ENCODE assay signal across 10 mouse cellular contexts in genomic region chr4:139216566-139216965, GRCm38 (mm10). TPM values are rescaled to one million over a fixed set of nuclear protein-coding genes. Genes with fewer than 3 reads are reported as not detected.
DNase-seq lines count a peak whose midpoint lies in the region; ATAC-seq and TF ChIP-seq lines count a peak whose summit lies in the region.
"Had no signal": no experiment of that assay in that cellular context is flagged by ENCODE, and none has a peak within 500 bp of the region (broad histone marks: within the 10 kb centered on the region; RNA-seq: fewer than 3 reads in every experiment).

No protein-coding gene starts in this region.

- H3K4me1 ChIP-seq in lung, postnatal 0 days (ENCODE audit: insufficient read depth, low read depth, low read length), result peaks cover 26% of the 10 kb centered on the region
- H3K4me1 ChIP-seq in lung, adult 2 months (ENCODE audit: control insufficient read depth, insufficient read depth, low read length), result peaks cover 49% of the 10 kb centered on the region
- peaks cover 85% of the 10 kb centered on the region for H3K4me1 ChIP-seq in embryonic facial prominence, embryonic 13.5 days
- H3K4me1 ChIP-seq in liver, postnatal 0 days (ENCODE audit: insufficient read depth), result peaks cover 4% of the 10 kb centered on the region
- H3K4me1 ChIP-seq in liver, embryonic 12.5 days, result peaks cover 61% of the 10 kb centered on the region

- peak; percentile 21; the same call in 1 of the 2 replicates for TF ChIP-seq CTCF in lung, postnatal 0 days (IDR thresholded peaks at IDR 0.05)
- no peak for TF ChIP-seq CTCF in lung, adult 2 months (IDR thresholded peaks at IDR 0.05; ENCODE audit: insufficient read depth, low read length)
- no peak for TF ChIP-seq CTCF in liver, postnatal 0 days (IDR thresholded peaks at IDR 0.05; ENCODE audit: low read depth)

- peaks cover 100% of the 10 kb centered on the region for H3K79me2 ChIP-seq in macrophage (ENCODE audit: inconsistent target)

- no peak overlapping the region for H3K4me3 ChIP-seq in lung, postnatal 0 days (ENCODE audit: low read depth, low read length)
- H3K4me3 ChIP-seq in lung, adult 2 months (replicated peaks; ENCODE audit: extremely low read depth, low read depth, low read length), result no peak overlapping the region
- H3K4me3 ChIP-seq in embryonic facial prominence, embryonic 13.5 days, result no peak overlapping the region
- no peak overlapping the region for H3K4me3 ChIP-seq in macrophage (ENCODE audit: inconsistent target)
- H3K4me3 ChIP-seq in liver, postnatal 0 days (ENCODE audit: low read depth, low read length), result no peak overlapping the region
- no peak overlapping the region for H3K4me3 ChIP-seq in liver, embryonic 12.5 days
- H3K4me3 ChIP-seq: hindbrain, embryonic 15.5 days; liver, embryonic 15.5 days had no signal

- H3K27me3 ChIP-seq in lung, postnatal 0 days (replicated peaks; ENCODE audit: insufficient read depth, low read length), result no peaks in the 10 kb centered on the region
- H3K27me3 ChIP-seq in embryonic facial prominence, embryonic 13.5 days, result no peaks in the 10 kb centered on the region
- no peaks in the 10 kb centered on the region for H3K27me3 ChIP-seq in liver, postnatal 0 days (ENCODE audit: insufficient read depth, low read length)
- no peaks in the 10 kb centered on the region for H3K27me3 ChIP-seq in liver, embryonic 12.5 days (replicated peaks)
- H3K27me3 ChIP-seq: hindbrain, embryonic 15.5 days; liver, embryonic 15.5 days had no signal

- 58% methylated on average over 9 of the region's 9 CpGs for WGBS in lung, postnatal 0 days
- WGBS in lung, adult 2 months, result 54% methylated on average over 9 of the region's 9 CpGs
- WGBS in embryonic facial prominence, embryonic 13.5 days, result 29% methylated on average over 9 of the region's 9 CpGs
- WGBS in macrophage (ENCODE audit: missing documents), result 65% methylated on average over 9 of the region's 9 CpGs
- 80% methylated on average over 9 of the region's 9 CpGs for WGBS in liver, postnatal 0 days (ENCODE audit: insufficient replicate concordance)
- 79% methylated on average over 9 of the region's 9 CpGs for WGBS in liver, embryonic 12.5 days (ENCODE audit: insufficient replicate concordance)

- H3K36me3 ChIP-seq in lung, postnatal 0 days (ENCODE audit: insufficient read depth, low read length), result peaks cover 5% of the 10 kb centered on the region; the same call in 1 of the 2 replicates
- H3K36me3 ChIP-seq in embryonic facial prominence, embryonic 13.5 days, result 0 out of 2 replicates have a peak, but pooled peaks cover 3% of the 10 kb centered on the region
- H3K36me3 ChIP-seq in macrophage (ENCODE audit: inconsistent target), result no peaks in the 10 kb centered on the region
- peaks cover 2% of the 10 kb centered on the region; the same call in 1 of the 2 replicates for H3K36me3 ChIP-seq in liver, postnatal 0 days (replicated peaks; ENCODE audit: insufficient read depth, low read length)
- H3K36me3 ChIP-seq in liver, embryonic 12.5 days, result peaks cover 35% of the 10 kb centered on the region
- H3K36me3 ChIP-seq: hindbrain, embryonic 15.5 days had no signal

- no peak for TF ChIP-seq POLR2A in lung, adult 2 months (IDR thresholded peaks at IDR 0.05; ENCODE audit: borderline replicate concordance, extremely low read depth, low read depth, low read length)

- TF ChIP-seq EP300 in lung, postnatal 0 days (IDR thresholded peaks at IDR 0.05), result no peak
- no peak for TF ChIP-seq EP300 in liver, postnatal 0 days (IDR thresholded peaks at IDR 0.05; ENCODE audit: low read depth)

- no peak overlapping the region for H3K4me2 ChIP-seq in lung, postnatal 0 days (replicated peaks; ENCODE audit: low read depth, low read length)
- H3K4me2 ChIP-seq in embryonic facial prominence, embryonic 13.5 days, result peak overlapping the region; percentile 20; the same call in 1 of the 2 replicates
- no peak overlapping the region for H3K4me2 ChIP-seq in liver, postnatal 0 days (ENCODE audit: low read depth, low read length)
- H3K4me2 ChIP-seq in liver, embryonic 12.5 days, result no peak overlapping the region
- H3K4me2 ChIP-seq: hindbrain, embryonic 15.5 days; liver, embryonic 15.5 days had no signal

- peak; percentile 46 for ATAC-seq in lung, postnatal 0 days
- no peak for ATAC-seq in embryonic facial prominence, embryonic 13.5 days (ENCODE audit: insufficient number of reproducible peaks, insufficient read depth, low FRiP score, low TSS enrichment, low read depth)
- no peak for ATAC-seq in liver, postnatal 0 days
- no peak for ATAC-seq in liver, embryonic 12.5 days

- peak; percentile 49 for DNase-seq in lung, postnatal 0 days (ENCODE audit: low spot score)
- no peak for DNase-seq in lung, adult 2 months
- peak; percentile 61 for DNase-seq in adrenal gland, postnatal 10 days
- no peak for DNase-seq in cerebellum, postnatal 4 days (ENCODE audit: low spot score in 2 of 2)
- no peak for DNase-seq in liver, postnatal 0 days

- H3K9me3 ChIP-seq in lung, postnatal 0 days (ENCODE audit: low read length), result no peaks in the 10 kb centered on the region
- no peaks in the 10 kb centered on the region for H3K9me3 ChIP-seq in embryonic facial prominence, embryonic 13.5 days
- H3K9me3 ChIP-seq in liver, postnatal 0 days (ENCODE audit: low read length), result no peaks in the 10 kb centered on the region
- H3K9me3 ChIP-seq in liver, embryonic 12.5 days (replicated peaks), result no peaks in the 10 kb centered on the region
- H3K9me3 ChIP-seq: hindbrain, embryonic 15.5 days; liver, embryonic 15.5 days had no signal

- H3K27ac ChIP-seq in lung, postnatal 0 days (ENCODE audit: low read length), result no peak overlapping the region
- peak overlapping the region; percentile 76 for H3K27ac ChIP-seq in embryonic facial prominence, embryonic 13.5 days
- H3K27ac ChIP-seq in macrophage, result peak overlapping the region; percentile 4; the same call in 1 of the 2 replicates
- H3K27ac ChIP-seq in liver, postnatal 0 days (ENCODE audit: low read depth), result no peak overlapping the region
- no peak overlapping the region for H3K27ac ChIP-seq in liver, embryonic 12.5 days
- H3K27ac ChIP-seq: hindbrain, embryonic 15.5 days; liver, embryonic 15.5 days had no signal

- no peak overlapping the region for H3K9ac ChIP-seq in lung, postnatal 0 days (replicated peaks; ENCODE audit: low read depth)
- 0 out of 2 replicates have a peak overlapping the region, but pooled peaks have one; percentile 37 for H3K9ac ChIP-seq in embryonic facial prominence, embryonic 13.5 days
- H3K9ac ChIP-seq in liver, postnatal 0 days (replicated peaks), result no peak overlapping the region
- no peak overlapping the region for H3K9ac ChIP-seq in liver, embryonic 12.5 days
- H3K9ac ChIP-seq: hindbrain, embryonic 15.5 days; liver, embryonic 15.5 days had no signal

RNA-seq across cellular contexts. Expression of gene Capzb, which starts 23.9 kb away (rescaled TPM):
- polyA plus RNA-seq in lung, postnatal 0 days (2015; fragmentation: Nextera tagmentation; extraction: Ambion mirVana), result 401 and 408 TPM in 2 replicates
- polyA plus RNA-seq in lung, adult 2 months (2012; rRNA removed), result 152 and 172 TPM in 2 replicates
- 100 to 1,000 TPM; 323 to 342 TPM for total RNA-seq in adrenal gland, postnatal 10 days (2021)
- polyA plus RNA-seq in embryonic facial prominence, embryonic 13.5 days (2015; fragmentation: Nextera tagmentation; extraction: Ambion mirVana), result 396 and 424 TPM in 2 replicates
- total RNA-seq in macrophage (2018; cell fraction: chromatin; rRNA removed), result 100 to 1,000 TPM; 159 to 332 (median 238) TPM
- 100 to 1,000 TPM; 379 to 591 (median 456) TPM for total RNA-seq in macrophage (2018; cell fraction: cytosol; rRNA removed)
- total RNA-seq in macrophage (2018; cell fraction: nucleus; rRNA removed), result 100 to 1,000 TPM; 176 to 252 (median 211) TPM
- 485 to 769 TPM (median 513 TPM) in 3 replicates for polyA plus RNA-seq in macrophage (2018)
- 136 and 143 TPM in 2 replicates for polyA plus RNA-seq in liver, postnatal 0 days (2015; fragmentation: Nextera tagmentation; extraction: Ambion mirVana)
- polyA plus RNA-seq in liver, embryonic 12.5 days (2016; fragmentation: Nextera tagmentation; extraction: Ambion mirVana), result 208 and 209 TPM in 2 replicates

Comparison
In these comparisons a context has a peak if more than half of its experiments do, and no peak if none do; other contexts are left out.
1. DNase-seq: peak in lung, postnatal 0 days (single experiment) and adrenal gland, postnatal 10 days (single experiment); none in lung, adult 2 months (single experiment), cerebellum, postnatal 4 days (0 of 2) and liver, postnatal 0 days (single experiment).
2. H3K27ac ChIP-seq: peak in embryonic facial prominence, embryonic 13.5 days (single experiment) and macrophage (single experiment); none in lung, postnatal 0 days (single experiment), liver, postnatal 0 days (single experiment) and liver, embryonic 12.5 days (single experiment).